Mouse (Mus musculus) cerebellum, adult 11-12 months (tissue): ENCODE results near the gene Elovl4.

Experiments used
- DNase-seq: peaks from one replicate; pipeline ENCODE4 v3.0.0; 2022

The Elovl4 gene

GRCm38 (mm10) chr9:83805977-83806815, at the start of gene Elovl4:
Gene Elovl4 (minus strand): TSS chr9:83806277.
- peak; percentile 92 for DNase-seq

DNA sequence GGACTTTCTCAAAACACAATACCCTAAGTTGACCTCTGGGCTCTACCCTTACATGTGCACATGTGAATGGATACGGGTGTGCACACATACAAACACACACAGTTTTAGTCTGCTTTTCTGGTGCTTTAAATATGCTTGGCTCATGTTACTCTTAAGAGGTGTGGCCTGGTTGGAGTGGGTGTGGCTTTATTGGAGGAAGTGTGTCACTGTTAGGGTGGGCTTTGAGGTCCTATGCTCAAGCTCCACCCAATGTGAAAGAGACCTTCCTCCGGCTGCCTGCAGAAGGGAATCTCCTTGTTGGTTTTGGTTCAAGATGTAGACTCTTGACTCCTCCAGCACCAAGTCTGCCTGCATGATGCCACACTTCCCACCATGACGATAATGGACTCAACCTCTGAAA, 46.4 kb upstream of the Elovl4 start:
- no peak for DNase-seq

- no peak for DNase-seq
Measured at GRCm38 (mm10) chr9:83834748-83835313, 28.8 kb upstream of the Elovl4 start.

- peak; percentile 87 for DNase-seq
Measured at GRCm38 (mm10) chr9:83833811-83834747, 28.0 kb upstream of the Elovl4 start, which contains the start of gene Ttk. Gene Ttk (plus strand): TSS chr9:83834689.

DNA sequence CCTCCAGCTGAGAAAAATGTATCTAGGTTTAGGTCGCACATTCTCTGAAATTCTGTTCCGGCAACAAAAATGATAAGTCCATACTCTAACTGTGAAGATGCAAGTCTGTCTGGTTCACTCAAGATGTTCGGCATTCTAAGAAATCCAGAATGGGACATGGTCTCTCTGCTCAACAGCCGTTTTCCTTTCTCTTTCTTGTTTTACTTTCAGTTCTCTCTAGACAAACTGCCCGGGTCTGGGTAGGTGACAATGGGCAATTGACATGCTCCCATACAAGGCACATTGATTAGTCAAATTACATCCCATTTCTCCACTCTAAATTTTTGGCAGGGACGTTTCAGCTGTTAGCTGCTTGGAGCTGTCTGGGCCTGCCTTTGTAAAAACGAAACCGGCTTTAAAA, 25.1 kb upstream of the Elovl4 start:
- no peak for DNase-seq

DNA sequence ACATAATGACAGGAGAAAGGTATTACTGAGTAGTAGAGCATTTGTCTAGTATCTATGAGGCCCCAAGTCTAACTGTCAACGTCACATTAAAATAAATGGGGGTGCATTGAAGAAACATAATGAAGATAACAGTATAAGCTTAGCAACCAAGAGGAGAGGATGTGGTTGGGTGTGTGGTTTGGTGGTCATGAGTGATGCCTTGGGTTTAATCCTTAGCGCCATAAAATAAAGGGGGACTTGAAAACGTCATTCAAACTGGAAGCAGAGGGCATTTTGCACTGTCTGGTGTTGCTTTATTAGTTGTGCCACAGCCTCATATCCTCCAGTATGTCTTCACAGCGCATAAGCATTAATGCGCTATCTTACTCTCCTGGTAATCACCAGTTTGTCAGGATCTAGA, 23.8 kb upstream of the Elovl4 start:
- DNase-seq = no peak

GRCm38 (mm10) chr9:83822925-83823324, 16.8 kb upstream of the Elovl4 start:
- no peak for DNase-seq

DNA sequence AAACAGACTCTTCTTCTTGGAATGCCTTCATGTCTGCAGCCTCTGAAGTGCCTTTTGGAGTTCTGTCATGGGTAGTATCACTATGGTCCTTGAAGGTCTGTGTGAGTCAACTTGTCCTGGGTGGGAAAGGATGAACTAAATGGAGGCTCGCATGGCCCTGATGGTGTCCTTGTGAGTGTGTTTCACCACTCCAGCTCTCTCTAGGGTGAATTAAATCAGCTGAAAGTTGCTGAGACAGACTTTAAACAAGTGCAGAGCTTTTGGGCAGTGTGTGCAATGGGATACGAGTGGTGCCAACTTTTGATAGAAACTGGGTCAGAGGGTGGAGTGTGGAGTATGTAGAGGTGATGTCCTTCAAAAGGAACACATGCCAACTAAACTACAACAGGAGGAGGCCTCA, 14.9 kb upstream of the Elovl4 start:
- no peak for DNase-seq

GRCm38 (mm10) chr9:83819188-83819587, 13.1 kb upstream of the Elovl4 start:
- DNase-seq = no peak

- no peak for DNase-seq
Measured at GRCm38 (mm10) chr9:83807562-83807961, 1.5 kb upstream of the Elovl4 start.

- DNase-seq = no peak
Measured at GRCm38 (mm10) chr9:83805164-83805976, 707 bp downstream of the Elovl4 start.

- DNase-seq = no peak
Measured at GRCm38 (mm10) chr9:83804341-83804740, 1.7 kb downstream of the Elovl4 start.

DNA sequence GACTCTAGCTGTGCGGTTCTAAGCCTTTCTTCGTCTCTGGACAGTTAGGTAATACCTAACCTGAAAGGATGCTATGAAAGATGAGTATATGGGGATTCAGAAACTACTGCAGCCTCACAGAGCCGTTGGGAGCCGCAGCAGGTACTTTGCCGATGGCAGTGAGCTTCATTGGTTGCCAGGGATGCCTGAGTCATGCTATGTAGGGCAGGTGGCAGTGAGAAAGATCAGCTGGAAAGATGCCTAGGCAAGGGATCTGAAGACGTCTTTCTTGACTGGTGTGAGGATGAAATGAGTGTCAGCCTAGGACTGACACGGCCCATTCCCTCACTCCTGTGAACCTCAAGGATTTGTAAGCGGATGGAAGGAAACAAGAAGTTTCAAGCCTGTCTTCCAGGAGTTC, 8.2 kb downstream of the Elovl4 start:
- DNase-seq = peak; percentile 60

DNA sequence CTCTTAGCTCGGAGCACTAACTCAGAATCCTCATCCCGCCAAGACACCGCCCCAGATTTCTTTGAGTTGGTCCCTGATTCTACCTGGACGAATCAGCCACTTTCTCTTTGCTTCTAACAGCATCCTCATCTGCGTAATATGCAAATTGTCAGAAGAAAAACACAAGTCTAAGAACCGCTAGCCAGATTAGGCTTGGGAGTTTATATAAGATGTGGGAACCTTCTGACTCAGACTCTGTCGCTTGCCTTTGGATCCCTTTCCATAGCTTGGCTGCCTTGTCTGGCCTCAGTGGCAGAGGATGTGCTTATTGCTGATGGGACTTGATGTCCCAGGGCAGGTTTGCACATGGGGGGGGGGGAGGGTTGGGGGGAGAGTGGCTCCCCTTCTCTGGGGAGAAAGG, 9.2 kb downstream of the Elovl4 start:
- DNase-seq = no peak

- DNase-seq = no peak
Measured at GRCm38 (mm10) chr9:83789326-83789725, 16.8 kb downstream of the Elovl4 start.

GRCm38 (mm10) chr9:83785501-83785900, 20.6 kb downstream of the Elovl4 start:
- no peak for DNase-seq

- no peak for DNase-seq
Measured at GRCm38 (mm10) chr9:83778317-83778960, 27.6 kb downstream of the Elovl4 start.

DNA sequence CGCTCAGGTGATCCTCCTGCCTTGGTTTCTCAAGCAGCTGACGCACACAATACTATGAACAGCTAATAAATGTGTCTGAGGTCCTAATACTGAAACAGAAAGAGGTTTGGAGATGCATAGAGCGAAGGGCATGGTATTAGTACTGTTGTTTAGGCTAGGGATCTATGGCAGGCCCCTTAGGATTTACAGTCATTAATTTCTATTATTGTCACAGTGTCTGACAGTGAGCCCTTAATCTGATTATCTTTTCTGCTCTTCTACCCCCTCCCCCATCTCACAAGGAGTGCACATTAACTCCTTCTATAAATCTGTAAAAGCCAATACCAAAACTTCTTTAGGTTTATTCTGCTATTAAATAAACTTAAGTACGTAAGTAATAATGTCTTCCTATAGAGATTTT, 44.8 kb downstream of the Elovl4 start:
- no peak for DNase-seq

DNA sequence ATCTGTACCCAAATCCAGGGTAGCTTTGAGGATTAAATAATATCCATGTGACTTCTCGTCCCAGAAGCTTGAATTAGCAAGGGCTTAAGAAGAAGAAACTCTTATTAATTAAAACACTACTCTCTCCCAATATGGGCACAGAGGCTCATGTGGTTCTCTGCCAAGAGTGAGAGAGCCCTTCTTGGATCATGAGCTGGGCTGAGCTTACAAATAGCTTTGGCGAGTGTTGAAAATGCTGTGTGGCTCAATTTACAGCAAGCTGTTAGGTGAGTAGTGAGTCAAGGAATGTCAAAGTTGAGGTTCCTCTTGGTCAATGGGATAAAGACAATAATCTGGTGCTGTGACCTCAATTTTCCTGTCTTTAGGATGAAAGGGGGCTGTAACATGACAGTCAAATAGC, 74.2 kb downstream of the Elovl4 start:
- DNase-seq = no peak

GRCm38 (mm10) chr9:83730836-83731235, 75.2 kb downstream of the Elovl4 start:
- DNase-seq = no peak
